Mouse (Mus musculus): ENCODE results near the gene Txndc5.

DNA sequence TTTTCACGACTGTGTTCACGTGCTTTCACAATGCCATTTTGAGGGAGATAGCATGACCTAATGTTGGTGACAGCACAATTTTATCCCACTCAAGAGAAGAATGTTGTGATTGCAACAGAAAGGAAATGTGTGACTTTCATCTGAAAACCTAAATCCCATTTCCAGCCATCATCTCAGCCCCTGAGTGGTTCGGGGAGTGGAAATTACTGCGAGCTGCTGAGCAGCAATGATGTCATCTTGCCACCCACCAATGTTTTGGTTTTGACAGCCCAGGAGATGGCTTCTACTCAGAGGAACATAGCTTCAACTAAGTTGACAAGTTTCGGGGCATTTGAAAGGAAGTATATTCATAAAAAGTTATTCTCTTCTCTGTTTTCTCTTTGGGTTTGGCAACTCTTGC is 19.1 kb upstream of the Txndc5 start:
- TF ChIP-seq CTCF (IDR thresholded peaks at IDR 0.05; ENCODE audit: borderline replicate concordance, insufficient read depth, low read depth, low read length) = no peak
- no peak for TF ChIP-seq POLR2A (IDR thresholded peaks at IDR 0.05; ENCODE audit: borderline replicate concordance, insufficient read depth, low read length)
